Mouse (Mus musculus): ENCODE results near the gene Fos. TPM values are rescaled to one million over a fixed set of nuclear protein-coding genes. Genes with fewer than 3 reads are reported as not detected.

Fos gene
- polyA plus RNA-seq, 1 experiment from 2014 or later, result 4.0 TPM

DNA sequence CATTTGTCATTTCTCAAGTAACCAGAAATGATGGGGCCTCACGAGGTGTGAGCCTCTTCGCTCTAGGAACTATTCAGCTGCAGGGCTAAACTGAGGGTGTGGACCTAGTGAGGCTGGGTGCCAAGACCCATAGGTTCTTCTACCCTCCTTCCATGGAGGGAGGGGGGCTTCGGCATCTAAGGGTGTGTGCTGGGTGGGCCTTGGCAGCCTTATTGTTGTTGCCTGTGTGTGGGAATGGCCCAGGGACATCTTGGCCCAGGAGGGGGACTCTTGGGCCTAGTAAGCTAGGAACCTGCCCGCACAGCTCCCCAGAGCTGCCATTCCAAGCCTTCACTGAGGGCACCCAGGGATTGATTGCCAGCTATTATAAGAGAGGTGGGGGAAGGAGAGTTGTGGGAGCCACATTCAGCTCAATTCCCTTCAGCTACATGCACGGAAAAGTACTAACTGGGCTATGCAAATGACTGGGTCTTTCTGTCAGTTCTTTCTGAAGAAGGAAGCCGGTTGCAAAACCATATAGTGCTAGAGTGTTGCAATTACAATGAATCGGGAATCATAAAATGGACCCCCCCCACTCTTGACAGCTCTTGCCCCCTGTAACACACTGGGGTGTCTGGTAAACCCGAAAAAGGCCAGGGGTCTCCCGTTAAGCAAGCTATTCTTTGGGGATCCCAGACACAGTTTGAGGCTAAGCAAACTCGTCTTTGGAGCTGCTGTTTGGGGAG lies 16.6 kb downstream of the Fos start:
- no peaks in the 10 kb centered on the region for H3K9me3 ChIP-seq (ENCODE audit: control insufficient read depth, low read length)
- no peak overlapping the region for H3K27ac ChIP-seq (ENCODE audit: low read depth, low read length)
- H3K4me2 ChIP-seq (ENCODE audit: low read depth, low read length), result no peak overlapping the region
- ATAC-seq (ENCODE audit: low read depth), result no peak
- 60% methylated on average over 10 of the region's 10 CpGs for WGBS
- no peaks in the 10 kb centered on the region for H3K36me3 ChIP-seq (ENCODE audit: control insufficient read depth, insufficient read depth, low read length)
- peaks cover 10% of the 10 kb centered on the region for H3K4me1 ChIP-seq (ENCODE audit: control insufficient read depth, insufficient read depth, low read length)
- no peaks in the 10 kb centered on the region for H3K27me3 ChIP-seq (ENCODE audit: control insufficient read depth, insufficient read depth, low read length)
- H3K9ac ChIP-seq (replicated peaks; ENCODE audit: low read depth, low read length), result no peak overlapping the region
- no peak overlapping the region for H3K4me3 ChIP-seq (ENCODE audit: low read depth, low read length)

DNA sequence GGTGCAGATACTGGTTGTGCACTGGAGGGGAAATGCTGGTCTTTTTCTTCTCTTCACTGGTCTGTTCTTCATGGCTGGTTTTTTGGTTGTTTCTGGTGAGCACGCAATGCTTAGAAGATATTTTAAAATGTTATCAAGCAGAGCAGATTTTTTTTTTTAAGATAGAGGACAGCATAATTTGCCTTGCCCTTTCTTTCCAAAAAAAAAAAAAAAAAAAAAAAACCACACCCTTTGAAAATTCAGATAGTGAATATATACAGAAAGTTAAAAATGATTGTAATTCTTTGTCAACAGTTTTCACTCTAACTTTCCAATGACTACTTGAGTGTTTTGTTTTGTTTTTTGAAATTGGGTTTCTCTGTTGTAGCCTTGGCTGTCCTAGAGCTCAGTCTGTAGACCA lies 17.3 kb downstream of the Fos start:
- no peak for ATAC-seq (ENCODE audit: low read depth)

DNA sequence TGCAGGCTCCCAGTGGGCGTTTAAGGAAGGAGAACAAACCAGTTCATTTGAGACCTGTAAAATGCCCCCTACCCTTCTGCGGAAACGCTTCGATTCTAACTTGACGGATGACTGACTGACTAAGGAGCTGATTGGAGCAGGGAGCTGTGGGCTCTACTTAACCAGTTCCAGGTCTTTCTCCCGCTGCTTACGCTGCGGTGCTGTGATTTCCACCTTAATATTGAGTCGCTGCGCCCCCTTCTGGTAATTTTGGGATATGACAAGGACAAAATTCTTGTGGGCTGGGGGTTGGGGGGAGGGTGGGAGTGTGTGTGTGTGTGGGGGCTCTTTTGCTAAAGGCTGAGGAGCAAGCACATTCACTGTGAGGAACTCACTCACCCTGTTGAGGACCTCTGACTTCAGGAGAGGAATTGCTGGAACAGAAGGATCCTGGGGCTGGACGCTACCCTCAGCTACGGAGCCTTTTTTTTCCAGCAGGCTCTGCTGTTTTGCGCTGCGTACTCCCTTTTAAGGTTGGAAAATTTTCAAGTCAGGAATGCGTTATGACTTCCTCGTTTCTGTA lies 18.5 kb downstream of the Fos start:
- peak overlapping the region; percentile 11; the same call in 1 of the 2 replicates for H3K4me2 ChIP-seq (ENCODE audit: low read depth, low read length)
- H3K27ac ChIP-seq (ENCODE audit: low read depth, low read length), result no peak overlapping the region
- H3K27me3 ChIP-seq (ENCODE audit: control insufficient read depth, insufficient read depth, low read length), result no peaks in the 10 kb centered on the region
- H3K9me3 ChIP-seq (ENCODE audit: control insufficient read depth, low read length), result no peaks in the 10 kb centered on the region
- peak; percentile 67; the same call in 1 of the 2 replicates for ATAC-seq (ENCODE audit: low read depth)
- no peaks in the 10 kb centered on the region for H3K36me3 ChIP-seq (ENCODE audit: control insufficient read depth, insufficient read depth, low read length)
- WGBS, result 25% methylated on average over 16 of the region's 16 CpGs
- no peak overlapping the region for H3K4me3 ChIP-seq (ENCODE audit: low read depth, low read length)
- no peak overlapping the region for H3K9ac ChIP-seq (replicated peaks; ENCODE audit: low read depth, low read length)
- peaks cover 6% of the 10 kb centered on the region for H3K4me1 ChIP-seq (ENCODE audit: control insufficient read depth, insufficient read depth, low read length)

More for the DNA sequence above, 17.3 kb downstream of the Fos start:
- H3K4me1 ChIP-seq (ENCODE audit: control insufficient read depth, insufficient read depth, low read length), result peaks cover 10% of the 10 kb centered on the region
- no peak overlapping the region for H3K4me2 ChIP-seq (ENCODE audit: low read depth, low read length)
- H3K27me3 ChIP-seq (ENCODE audit: control insufficient read depth, insufficient read depth, low read length), result no peaks in the 10 kb centered on the region
- 96% methylated on average over 1 of the region's 1 CpGs for WGBS
- no peak overlapping the region for H3K9ac ChIP-seq (replicated peaks; ENCODE audit: low read depth, low read length)
- H3K36me3 ChIP-seq (ENCODE audit: control insufficient read depth, insufficient read depth, low read length), result no peaks in the 10 kb centered on the region
- no peak overlapping the region for H3K27ac ChIP-seq (ENCODE audit: low read depth, low read length)
- H3K9me3 ChIP-seq (ENCODE audit: control insufficient read depth, low read length), result no peaks in the 10 kb centered on the region
- H3K4me3 ChIP-seq (ENCODE audit: low read depth, low read length), result no peak overlapping the region

DNA sequence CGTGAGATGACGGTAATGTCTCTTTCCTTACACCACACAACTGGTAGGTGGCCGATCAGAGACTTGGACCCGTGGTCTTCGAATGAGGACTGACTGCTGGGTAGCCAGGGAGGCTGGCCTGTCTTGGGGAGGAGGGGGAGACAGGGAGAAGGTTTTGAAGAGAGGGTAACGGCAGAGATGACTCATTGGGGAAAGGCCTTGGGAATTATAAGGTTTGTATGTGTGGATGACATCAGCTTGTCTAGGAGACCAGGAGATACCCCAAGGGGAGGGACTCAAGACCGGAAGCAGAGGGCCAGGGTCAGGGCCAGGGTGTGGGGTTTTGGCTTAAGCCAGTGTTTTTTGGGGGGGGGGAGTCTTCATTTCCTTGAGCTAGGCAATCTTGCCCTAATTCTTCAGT lies 22.6 kb downstream of the Fos start:
- no peaks in the 10 kb centered on the region for H3K27me3 ChIP-seq (ENCODE audit: control insufficient read depth, insufficient read depth, low read length)
- WGBS, result 81% methylated on average over 7 of the region's 7 CpGs
- H3K4me3 ChIP-seq (ENCODE audit: low read depth, low read length), result no peak overlapping the region
- no peaks in the 10 kb centered on the region for H3K9me3 ChIP-seq (ENCODE audit: control insufficient read depth, low read length)
- H3K27ac ChIP-seq (ENCODE audit: low read depth, low read length), result no peak overlapping the region
- H3K4me1 ChIP-seq (ENCODE audit: control insufficient read depth, insufficient read depth, low read length), result no peaks in the 10 kb centered on the region
- H3K36me3 ChIP-seq (ENCODE audit: control insufficient read depth, insufficient read depth, low read length), result no peaks in the 10 kb centered on the region
- no peak overlapping the region for H3K9ac ChIP-seq (replicated peaks; ENCODE audit: low read depth, low read length)
- no peak for ATAC-seq (ENCODE audit: low read depth)
- H3K4me2 ChIP-seq (ENCODE audit: low read depth, low read length), result no peak overlapping the region

DNA sequence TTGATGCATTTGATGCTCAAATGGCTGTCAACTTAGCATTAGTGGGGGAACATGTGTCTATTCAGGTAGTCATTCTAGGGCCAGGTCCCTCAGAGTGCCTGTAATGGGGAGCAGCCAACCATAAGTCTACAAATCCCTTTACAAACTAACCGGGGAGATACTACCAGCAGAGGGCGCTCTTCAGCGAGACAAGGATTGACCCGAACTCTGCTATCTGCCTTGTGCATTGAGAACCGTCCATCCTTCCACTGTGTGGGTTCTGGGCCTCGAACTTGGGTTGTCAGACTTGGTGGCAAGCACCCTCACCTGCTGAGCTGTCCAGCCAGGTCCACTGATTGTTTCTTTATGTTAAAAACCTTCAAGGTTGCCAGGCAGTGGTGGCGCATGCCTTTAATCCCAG lies 23.1 kb downstream of the Fos start:
- H3K4me1 ChIP-seq (ENCODE audit: control insufficient read depth, insufficient read depth, low read length), result no peaks in the 10 kb centered on the region
- H3K9ac ChIP-seq (replicated peaks; ENCODE audit: low read depth, low read length), result no peak overlapping the region
- ATAC-seq (ENCODE audit: low read depth), result no peak
- H3K9me3 ChIP-seq (ENCODE audit: control insufficient read depth, low read length), result no peaks in the 10 kb centered on the region
- 21% methylated on average over 7 of the region's 7 CpGs for WGBS
- no peak overlapping the region for H3K27ac ChIP-seq (ENCODE audit: low read depth, low read length)
- H3K4me3 ChIP-seq (ENCODE audit: low read depth, low read length), result no peak overlapping the region
- H3K36me3 ChIP-seq (ENCODE audit: control insufficient read depth, insufficient read depth, low read length), result no peaks in the 10 kb centered on the region
- H3K27me3 ChIP-seq (ENCODE audit: control insufficient read depth, insufficient read depth, low read length), result no peaks in the 10 kb centered on the region
- H3K4me2 ChIP-seq (ENCODE audit: low read depth, low read length), result no peak overlapping the region

DNA sequence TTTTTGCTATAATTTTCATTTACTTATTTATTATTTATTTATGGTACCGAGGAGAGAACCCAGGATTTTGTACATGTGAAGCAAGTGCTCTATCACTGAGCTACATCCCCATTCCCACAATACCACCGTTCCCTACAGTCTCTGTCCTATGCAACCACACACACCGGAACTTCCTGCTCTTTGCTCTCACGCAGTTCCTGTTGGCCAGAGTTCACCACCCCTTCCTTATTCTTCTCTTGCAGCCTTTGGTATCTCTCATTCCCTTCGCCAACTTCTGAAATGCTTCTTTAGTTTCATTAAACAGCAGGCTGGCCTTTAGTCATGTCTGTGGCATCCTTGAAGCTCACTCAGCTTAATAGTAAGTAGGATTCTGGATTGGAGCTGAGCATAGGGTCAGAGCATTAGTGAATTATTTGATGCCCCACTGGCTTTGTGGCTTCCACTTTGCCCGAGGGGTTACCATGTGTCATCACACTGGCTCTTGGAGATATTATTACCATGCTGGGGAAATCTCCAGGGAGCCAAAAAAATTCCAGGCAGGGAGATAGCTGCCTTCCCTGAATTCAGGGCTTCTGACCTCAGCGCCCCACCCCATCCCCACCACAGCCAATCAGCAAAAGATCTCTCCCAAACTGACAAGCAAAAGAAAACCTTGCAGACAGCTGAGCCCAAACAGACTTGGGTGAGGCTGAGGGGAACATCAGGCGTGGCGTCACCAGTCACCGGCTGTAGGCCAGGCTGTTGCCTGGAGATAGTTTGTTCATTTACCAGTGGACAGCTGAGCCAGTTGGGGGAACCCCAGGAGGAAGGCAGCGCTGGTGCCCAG lies 23.8 kb downstream of the Fos start:
- H3K4me1 ChIP-seq (ENCODE audit: control insufficient read depth, insufficient read depth, low read length), result no peaks in the 10 kb centered on the region
- no peak overlapping the region for H3K4me3 ChIP-seq (ENCODE audit: low read depth, low read length)
- H3K27ac ChIP-seq (ENCODE audit: low read depth, low read length), result no peak overlapping the region
- H3K27me3 ChIP-seq (ENCODE audit: control insufficient read depth, insufficient read depth, low read length), result no peaks in the 10 kb centered on the region
- H3K4me2 ChIP-seq (ENCODE audit: low read depth, low read length), result no peak overlapping the region
- H3K9ac ChIP-seq (replicated peaks; ENCODE audit: low read depth, low read length), result no peak overlapping the region
- no peaks in the 10 kb centered on the region for H3K9me3 ChIP-seq (ENCODE audit: control insufficient read depth, low read length)
- WGBS, result 54% methylated on average over 11 of the region's 11 CpGs
- no peaks in the 10 kb centered on the region for H3K36me3 ChIP-seq (ENCODE audit: control insufficient read depth, insufficient read depth, low read length)
- no peak; the same call in 1 of the 2 replicates for ATAC-seq (ENCODE audit: low read depth)

DNA sequence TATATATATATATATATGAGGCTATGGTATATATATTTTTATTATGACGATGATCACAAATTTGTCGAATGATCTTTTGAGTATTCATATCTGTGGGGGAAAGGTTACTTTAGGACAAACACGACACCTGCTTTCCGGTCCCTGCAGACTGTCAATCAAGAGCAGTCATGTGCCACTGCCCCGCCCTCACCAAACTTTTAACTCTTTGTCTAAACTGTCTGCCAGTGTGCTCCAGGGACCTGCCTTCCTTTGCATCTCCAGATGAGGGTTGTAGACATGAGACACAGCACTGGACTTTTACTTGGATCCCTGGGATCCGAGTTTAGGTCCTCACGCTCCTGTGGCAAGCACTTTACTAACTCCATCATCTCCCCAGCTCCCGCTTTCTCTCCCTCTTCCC lies 25.3 kb downstream of the Fos start:
- Histone ChIP-seq H3K9ac (replicated peaks; ENCODE audit: low read depth, low read length) (no peak overlapping the region), H3K27me3 (ENCODE audit: control insufficient read depth, insufficient read depth, low read length) (no peaks in the 10 kb centered on the region), H3K4me1 (ENCODE audit: control insufficient read depth, insufficient read depth, low read length) (no peaks in the 10 kb centered on the region), H3K4me3 (ENCODE audit: low read depth, low read length) (no peak overlapping the region), H3K4me2 (ENCODE audit: low read depth, low read length) (no peak overlapping the region), H3K36me3 (ENCODE audit: control insufficient read depth, insufficient read depth, low read length) (no peaks in the 10 kb centered on the region), H3K9me3 (ENCODE audit: control insufficient read depth, low read length) (no peaks in the 10 kb centered on the region), H3K27ac (ENCODE audit: low read depth, low read length) (no peak overlapping the region)
- no peak for ATAC-seq (ENCODE audit: low read depth)
- 85% methylated on average over 8 of the region's 8 CpGs for whole genome bisulfite sequencing

DNA sequence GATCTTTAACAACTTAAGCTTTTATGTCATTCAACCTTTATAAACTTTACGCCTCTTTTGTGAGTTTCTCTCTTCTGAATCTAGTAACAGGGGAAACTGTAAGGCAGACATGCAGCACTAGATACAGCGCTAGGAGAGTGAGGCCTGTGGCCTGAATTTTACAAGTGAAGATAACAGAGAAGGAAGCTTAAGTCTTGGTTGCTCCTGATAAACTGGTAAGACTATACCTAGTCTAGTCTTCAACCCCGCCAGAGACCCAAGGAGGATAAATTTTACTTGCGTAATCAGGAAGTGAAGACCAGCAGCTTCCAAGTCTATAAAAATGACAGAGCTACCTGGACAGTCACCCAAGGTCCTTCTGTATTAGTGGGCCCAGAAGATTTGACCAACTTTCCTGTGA lies 29.0 kb downstream of the Fos start:
- Histone ChIP-seq H3K36me3 (ENCODE audit: control insufficient read depth, insufficient read depth, low read length) (no peaks in the 10 kb centered on the region), H3K27ac (ENCODE audit: low read depth, low read length) (no peak overlapping the region), H3K4me3 (ENCODE audit: low read depth, low read length) (no peak overlapping the region), H3K4me1 (ENCODE audit: control insufficient read depth, insufficient read depth, low read length) (no peaks in the 10 kb centered on the region), H3K9me3 (ENCODE audit: control insufficient read depth, low read length) (no peaks in the 10 kb centered on the region), H3K9ac (replicated peaks; ENCODE audit: low read depth, low read length) (no peak overlapping the region), H3K27me3 (ENCODE audit: control insufficient read depth, insufficient read depth, low read length) (no peaks in the 10 kb centered on the region), H3K4me2 (ENCODE audit: low read depth, low read length) (no peak overlapping the region)
- 92% methylated on average over 4 of the region's 4 CpGs for WGBS
- ATAC-seq (ENCODE audit: low read depth), result no peak

DNA sequence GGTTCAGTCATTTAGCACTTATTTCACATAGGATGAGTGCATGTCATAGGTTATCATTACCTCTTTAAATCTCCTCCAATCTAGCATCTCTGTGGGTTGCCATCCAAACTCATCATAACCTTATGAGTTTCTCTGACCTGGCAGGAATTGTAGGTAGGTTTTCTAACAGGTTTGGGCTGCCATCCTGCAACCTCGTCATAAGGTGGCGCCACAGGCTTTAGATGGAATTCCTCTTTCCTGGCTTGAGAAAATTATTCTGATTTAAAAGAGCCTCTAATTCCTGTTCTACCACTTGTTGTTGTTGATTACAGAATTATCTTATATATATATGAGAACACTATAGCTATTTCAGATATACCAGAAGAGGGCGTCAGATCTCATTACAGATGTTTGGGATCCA lies 34.5 kb downstream of the Fos start:
- H3K9ac ChIP-seq (replicated peaks; ENCODE audit: low read depth, low read length), result no peak overlapping the region
- no peak overlapping the region for H3K27ac ChIP-seq (ENCODE audit: low read depth, low read length)
- H3K36me3 ChIP-seq (ENCODE audit: control insufficient read depth, insufficient read depth, low read length), result no peaks in the 10 kb centered on the region
- H3K4me3 ChIP-seq (ENCODE audit: low read depth, low read length), result no peak overlapping the region
- H3K4me2 ChIP-seq (ENCODE audit: low read depth, low read length), result no peak overlapping the region
- WGBS, result 20% methylated on average over 3 of the region's 3 CpGs
- H3K9me3 ChIP-seq (ENCODE audit: control insufficient read depth, low read length), result no peaks in the 10 kb centered on the region
- no peaks in the 10 kb centered on the region for H3K27me3 ChIP-seq (ENCODE audit: control insufficient read depth, insufficient read depth, low read length)
- no peaks in the 10 kb centered on the region for H3K4me1 ChIP-seq (ENCODE audit: control insufficient read depth, insufficient read depth, low read length)
- ATAC-seq (ENCODE audit: low read depth), result no peak

Data from neural tube, embryonic 14.5 days (tissue).